Comparison of ENCODE assay signal across 13 mouse cellular contexts in the genomic region with DNA sequence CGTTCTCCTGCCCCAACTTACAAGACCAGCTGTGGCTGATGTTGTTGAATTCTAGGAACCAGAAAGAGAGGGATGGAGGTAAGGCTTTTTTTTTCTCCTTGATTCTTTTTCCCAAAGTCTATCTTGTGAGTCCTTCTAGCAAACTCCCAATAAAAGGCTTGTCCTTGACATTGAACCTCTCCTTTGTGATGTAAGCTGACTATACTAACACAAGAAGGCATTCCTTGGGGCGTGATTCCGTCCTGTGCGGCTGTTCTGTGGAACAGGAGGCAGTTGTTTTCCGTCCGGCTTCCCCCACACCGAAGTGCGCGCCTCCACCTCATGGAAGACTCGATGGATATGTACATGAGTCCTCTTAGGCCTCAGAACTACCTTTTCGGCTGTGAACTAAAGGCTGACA. TPM values are rescaled to one million over a fixed set of nuclear protein-coding genes. Genes with fewer than 3 reads are reported as not detected.
"Had no signal": no experiment of that assay in that cellular context is flagged by ENCODE, and none has a peak within 500 bp of the region (broad histone marks: within the 10 kb centered on the region; RNA-seq: fewer than 3 reads in every experiment).

No protein-coding gene starts in this region.

RNA-seq across cellular contexts. Expression of gene Ccn6, which starts 34.6 kb away (rescaled TPM):
- total RNA-seq: common myeloid progenitor, adult 5-6 weeks; gastrocnemius, adult 18-20 months; gastrocnemius, adult 2 months; gastrocnemius, adult 8-10 months; gastrocnemius, postnatal 25 days; gastrocnemius, postnatal 36 days; granulocyte monocyte progenitor cell, adult 5-6 weeks; heart, adult 18-20 months; heart, adult 8-10 months had no signal
- polyA plus RNA-seq: embryonic facial prominence, embryonic 11.5 days; erythroblast, embryonic 14.5 days; gonadal fat pad, adult 2 months; heart, adult 2 months had no signal
